Mouse (Mus musculus): ENCODE data around the gene Dnah2. TPM values are rescaled to one million over a fixed set of nuclear protein-coding genes. Genes with fewer than 3 reads are reported as not detected.

Dnah2 gene
- total and polyA plus RNA-seq, 3 experiments: 0.04 to 0.07 TPM; not detected in 1

GRCm38 (mm10) chr11:69513840-69514239 lies 35.1 kb downstream of the Dnah2 start (continued):
- TF ChIP-seq BHLHE40 (IDR thresholded peaks at IDR 0.05; ENCODE audit: borderline replicate concordance, low read depth, low read length) (peak; percentile 72), ZNF384 (IDR thresholded peaks at IDR 0.05; ENCODE audit: low read depth, low read length) (peak; percentile 75), ETS1 (IDR thresholded peaks at IDR 0.05; ENCODE audit: low read depth, low read length) (peak; percentile 26; the same call in 1 of the 2 replicates), USF1 (IDR thresholded peaks at IDR 0.05; ENCODE audit: low read depth, low read length) (0 out of 2 replicates have a peak, but pooled peaks have one; percentile 10), E2F4 (IDR thresholded peaks at IDR 0.05; ENCODE audit: borderline replicate concordance, low read depth, low read length) (no peak), MAX (IDR thresholded peaks at IDR 0.05; ENCODE audit: low read length) (0 out of 2 replicates have a peak, but pooled peaks have one; percentile 37), MAZ (IDR thresholded peaks at IDR 0.05; ENCODE audit: low read depth, low read length) (peak; percentile 71), MEF2A (IDR thresholded peaks at IDR 0.05; ENCODE audit: extremely low read depth, insufficient replicate concordance, low read depth, low read length, poor library complexity, severe bottlenecking) (no peak)

GRCm38 (mm10) chr11:69510796-69511496 lies 38.0 kb downstream of the Dnah2 start:
- peaks cover 14 to 28% of the 10 kb centered on the region in 2 experiments for H3K4me1 ChIP-seq (ENCODE audit: control insufficient read depth in 1 of 2, insufficient read depth in 2 of 2, low read length in 2 of 2)
- peak overlapping the region; percentile 17 to 22; a peak in 3 of 4 replicates for H3K4me3 ChIP-seq (ENCODE audit: control insufficient read depth in 1 of 2, insufficient read depth in 1 of 2, low read depth in 2 of 2, low read length in 2 of 2)
- peak overlapping the region; percentile 46 for H3K9ac ChIP-seq (ENCODE audit: control insufficient read depth, low read depth, low read length, poor library complexity, severe bottlenecking)
- TF ChIP-seq MAX (IDR thresholded peaks at IDR 0.05; ENCODE audit: low read length): no peak
- no peak for TF ChIP-seq E2F4 (IDR thresholded peaks at IDR 0.05; ENCODE audit: borderline replicate concordance, low read depth, low read length)
- no peak for TF ChIP-seq POLR2AphosphoS5 (IDR thresholded peaks at IDR 0.05; ENCODE audit: borderline replicate concordance, low read depth, low read length)
- TF ChIP-seq SIN3A (IDR thresholded peaks at IDR 0.05; ENCODE audit: low read length): peak; percentile 89
- TF ChIP-seq TBP (IDR thresholded peaks at IDR 0.05; ENCODE audit: low read depth, low read length): 0 out of 2 replicates have a peak, but pooled peaks have one; percentile 13
- TF ChIP-seq POLR2A (IDR thresholded peaks at IDR 0.05; ENCODE audit: control insufficient read depth in 1 of 2, insufficient read depth in 1 of 2, low read depth in 1 of 2, low read length in 2 of 2, poor library complexity in 1 of 2): no peak
- no peak for TF ChIP-seq CTCF (IDR thresholded peaks at IDR 0.05 in 2 of 3, conservative IDR thresholded peaks at IDR 0.05 in 1 of 3; ENCODE audit: control insufficient read depth in 1 of 3, insufficient read depth in 1 of 3, low read depth in 2 of 3, low read length in 3 of 3, poor library complexity in 1 of 3, severe bottlenecking in 1 of 3)
- peak; percentile 55; the same call in 1 of the 2 replicates for TF ChIP-seq ZMIZ1 (IDR thresholded peaks at IDR 0.05; ENCODE audit: low read depth, low read length)
- peak; percentile 85; the same call in 1 of the 2 replicates for TF ChIP-seq BHLHE40 (IDR thresholded peaks at IDR 0.05; ENCODE audit: borderline replicate concordance, low read depth, low read length)
- no peak for TF ChIP-seq USF2 (IDR thresholded peaks at IDR 0.05; ENCODE audit: borderline replicate concordance in 1 of 2, insufficient read depth in 1 of 2, low read depth in 1 of 2, low read length in 2 of 2)
- TF ChIP-seq ZKSCAN1 (IDR thresholded peaks at IDR 0.05; ENCODE audit: low read depth, low read length): peak; percentile 17; the same call in 1 of the 2 replicates
- no peak for TF ChIP-seq KAT2A (conservative IDR thresholded peaks at IDR 0.05; ENCODE audit: low read depth, low read length)
- TF ChIP-seq MAFK (IDR thresholded peaks at IDR 0.05; ENCODE audit: borderline replicate concordance, low read depth, low read length): no peak; the same call in 1 of the 2 replicates
- TF ChIP-seq MEF2A (IDR thresholded peaks at IDR 0.05; ENCODE audit: extremely low read depth, insufficient replicate concordance, low read depth, low read length, poor library complexity, severe bottlenecking): 0 out of 2 replicates have a peak, but pooled peaks have one; percentile 70
- peak; percentile 99 for TF ChIP-seq GATA1 (IDR thresholded peaks at IDR 0.05; ENCODE audit: low read depth, low read length)
- TF ChIP-seq SMC3 (IDR thresholded peaks at IDR 0.05; ENCODE audit: low read depth, low read length): no peak
- TF ChIP-seq TCF12 (IDR thresholded peaks at IDR 0.05; ENCODE audit: low read depth, low read length): peak; percentile 99
- peak; percentile 44 for TF ChIP-seq MXI1 (IDR thresholded peaks at IDR 0.05; ENCODE audit: low read depth, low read length)
- no peak for TF ChIP-seq GABPA (IDR thresholded peaks at IDR 0.05; ENCODE audit: low read depth, low read length)
- TF ChIP-seq RCOR1 (IDR thresholded peaks at IDR 0.05; ENCODE audit: low read depth, low read length): peak; percentile 99
- TF ChIP-seq POLR2AphosphoS2 (IDR thresholded peaks at IDR 0.05; ENCODE audit: low read length): no peak
- TF ChIP-seq CHD2 (IDR thresholded peaks at IDR 0.05; ENCODE audit: low read length): no peak; the same call in 1 of the 2 replicates
- TF ChIP-seq MYB (IDR thresholded peaks at IDR 0.05; ENCODE audit: low read depth, low read length): peak; percentile 95
- TF ChIP-seq NRF1 (IDR thresholded peaks at IDR 0.05; ENCODE audit: insufficient read depth, low read depth, low read length, poor library complexity, severe bottlenecking): no peak
- peak; percentile 26; the same call in 1 of the 2 replicates for TF ChIP-seq ZC3H11A (IDR thresholded peaks at IDR 0.05; ENCODE audit: low read depth, low read length)
- TF ChIP-seq ELF1 (IDR thresholded peaks at IDR 0.05; ENCODE audit: low read depth, low read length): 0 out of 2 replicates have a peak, but pooled peaks have one; percentile 10
- TF ChIP-seq USF1 (IDR thresholded peaks at IDR 0.05; ENCODE audit: low read depth, low read length): no peak
- TF ChIP-seq CHD1 (IDR thresholded peaks at IDR 0.05; ENCODE audit: low read depth, low read length): no peak

More at GRCm38 (mm10) chr11:69510796-69511496, 38.0 kb downstream of the Dnah2 start:
- Histone ChIP-seq H3K27ac (ENCODE audit: control insufficient read depth, low read depth, low read length) (peak overlapping the region; percentile 89), H3K27me3 (ENCODE audit: control insufficient read depth in 1 of 2, insufficient read depth in 2 of 2, low read length in 2 of 2) (peaks cover 0 to 2% of the 10 kb centered on the region in 2 experiments; a peak in 1 of 4 replicates), H3K79me2 (ENCODE audit: control insufficient read depth, insufficient read depth, low read length, poor library complexity) (no peaks in the 10 kb centered on the region), H3K9me3 (replicated peaks; ENCODE audit: insufficient read depth, low read length) (no peaks in the 10 kb centered on the region), H3K36me3 (ENCODE audit: control insufficient read depth in 1 of 2, insufficient read depth in 2 of 2, low read length in 2 of 2) (peaks cover 0 to 18% of the 10 kb centered on the region in 2 experiments; a peak in 2 of 4 replicates)
- peak; percentile 73 for DNase-seq (ENCODE audit: low read depth, low spot score)

All from MEL (cell line).